Mouse (Mus musculus): ENCODE results near the gene Rbm42.

Rbm42 gene

GRCm38 (mm10) chr7:30619202-30619601 is 30.9 kb downstream of the Rbm42 start:
- in situ Hi-C loops (cut with MboI; ENCODE audit: unreplicated experiment in 2 of 2): loop anchor here (5.0 to 25.0 kb wide), 3 partner anchors 127 to 282 kb away; partner anchors contain the start of gene Prodh2 (in 1 of the 2)

- in situ Hi-C loops (cut with MboI; ENCODE audit: unreplicated experiment in 2 of 2): loop anchor here (5.0 to 25.0 kb wide), 3 partner anchors 126 to 281 kb away; partner anchors contain the start of gene Prodh2 (in 1 of the 2)
These were observed 31.5 kb downstream of the Rbm42 start for GRCm38 (mm10) chr7:30618658-30619057.

GRCm38 (mm10) chr7:30615049-30615760 is 34.9 kb downstream of the Rbm42 start:
- in situ Hi-C loops (cut with MboI; ENCODE audit: unreplicated experiment in 2 of 2): loop anchor here (5.0 to 25.0 kb wide), 3 partner anchors 123 to 278 kb away; partner anchors contain the start of gene Prodh2 (in 1 of the 2)

GRCm38 (mm10) chr7:30614454-30614853 is 35.7 kb downstream of the Rbm42 start:
- in situ Hi-C loops (cut with MboI; ENCODE audit: unreplicated experiment in 2 of 2): loop anchor here (10.0 to 25.0 kb wide), 2 partner anchors 270 to 277 kb away; no protein-coding TSS in a partner anchor

- in situ Hi-C loops (cut with MboI; ENCODE audit: unreplicated experiment in 2 of 2): loop anchor here (10.0 to 25.0 kb wide), 2 partner anchors 269 to 276 kb away; no protein-coding TSS in a partner anchor
These were observed 36.5 kb downstream of the Rbm42 start for GRCm38 (mm10) chr7:30613529-30614112.

- in situ Hi-C loops (cut with MboI; ENCODE audit: unreplicated experiment in 2 of 2): loop anchor here (10.0 to 25.0 kb wide), 2 partner anchors 268 to 276 kb away; no protein-coding TSS in a partner anchor
These were observed 37.3 kb downstream of the Rbm42 start, which contains the start of gene Upk1a for GRCm38 (mm10) chr7:30612654-30613402. Upk1a (minus strand) TSS chr7:30612847.

GRCm38 (mm10) chr7:30610043-30610442 is 40.1 kb downstream of the Rbm42 start:
- in situ Hi-C loops (cut with MboI; ENCODE audit: unreplicated experiment in 2 of 2): loop anchor here (10.0 to 25.0 kb wide), 2 partner anchors 265 to 273 kb away; no protein-coding TSS in a partner anchor

GRCm38 (mm10) chr7:30608476-30608875 is 41.6 kb downstream of the Rbm42 start:
- in situ Hi-C loops (cut with MboI; ENCODE audit: unreplicated experiment in 2 of 2): loop anchor here in 1 of 2 experiments (5.0 to 25.0 kb wide), 2 partner anchors 116 to 271 kb away; partner anchors contain the start of gene Prodh2

- in situ Hi-C loops (cut with MboI; ENCODE audit: unreplicated experiment in 2 of 2): loop anchor here in 1 of 2 experiments (5.0 to 25.0 kb wide), 2 partner anchors 116 to 271 kb away; partner anchors contain the start of gene Prodh2
These were observed 42.3 kb downstream of the Rbm42 start for GRCm38 (mm10) chr7:30607706-30608309.

GRCm38 (mm10) chr7:30604944-30605343 is 45.2 kb downstream of the Rbm42 start:
- in situ Hi-C loops (cut with MboI; ENCODE audit: unreplicated experiment in 2 of 2): loop anchor here in 1 of 2 experiments (5.0 to 25.0 kb wide), 2 partner anchors 113 to 268 kb away; partner anchors contain the start of gene Prodh2

- in situ Hi-C loops (cut with MboI; ENCODE audit: unreplicated experiment in 2 of 2): loop anchor here in 1 of 2 experiments (25.0 kb wide), 1 partner anchor 267 kb away; no protein-coding TSS in a partner anchor
These were observed 45.7 kb downstream of the Rbm42 start for GRCm38 (mm10) chr7:30604424-30604823.

- in situ Hi-C loops (cut with MboI; ENCODE audit: unreplicated experiment in 2 of 2): loop anchor here in 1 of 2 experiments (25.0 kb wide), 1 partner anchor 265 kb away; no protein-coding TSS in a partner anchor
These were observed 47.5 kb downstream of the Rbm42 start for GRCm38 (mm10) chr7:30602583-30602982.

GRCm38 (mm10) chr7:30600651-30601050 is 49.5 kb downstream of the Rbm42 start:
- in situ Hi-C loops (cut with MboI; ENCODE audit: unreplicated experiment in 2 of 2): loop anchor here in 1 of 2 experiments (25.0 kb wide), 1 partner anchor 263 kb away; no protein-coding TSS in a partner anchor

- in situ Hi-C loops (cut with MboI; ENCODE audit: unreplicated experiment in 2 of 2): loop anchor here in 1 of 2 experiments (25.0 kb wide), 1 partner anchor 263 kb away; no protein-coding TSS in a partner anchor
These were observed 50.2 kb downstream of the Rbm42 start for GRCm38 (mm10) chr7:30599933-30600353.

GRCm38 (mm10) chr7:30598786-30599185 is 51.3 kb downstream of the Rbm42 start, which contains the start of gene Zbtb32:
Zbtb32 (minus strand) TSS chr7:30598909.
- in situ Hi-C loops (cut with MboI; ENCODE audit: unreplicated experiment in 2 of 2): no loop called here

- in situ Hi-C loops (cut with MboI; ENCODE audit: unreplicated experiment in 2 of 2): no loop called here
These were observed 53.3 kb downstream of the Rbm42 start for GRCm38 (mm10) chr7:30596811-30597210.

GRCm38 (mm10) chr7:30596093-30596492 is 54.0 kb downstream of the Rbm42 start:
- in situ Hi-C loops (cut with MboI; ENCODE audit: unreplicated experiment in 2 of 2): no loop called here

- in situ Hi-C loops (cut with MboI; ENCODE audit: unreplicated experiment in 2 of 2): no loop called here
These were observed 55.5 kb downstream of the Rbm42 start for GRCm38 (mm10) chr7:30594510-30595024.

Measured in v-Abl transformed pro-B cells (cell line).